Mouse (Mus musculus) MEL (cell line): ENCODE results near the gene Igf2r. TPM values are rescaled to one million over a fixed set of nuclear protein-coding genes. Genes with fewer than 3 reads are reported as not detected.

Experiments
- DNase-seq: peaks from one replicate; pipeline ENCODE4 v3.0.0; 2011; ENCODE audit warnings: low read depth, low spot score
- H3K27ac ChIP-seq: 2 replicates; pipeline ENCODE4 v1.5.1; 2012; ENCODE audit warnings: low read depth, mild to moderate bottlenecking, control low read depth, low read length, moderate library complexity; ENCODE audit not compliant: control insufficient read depth
- H3K27me3 ChIP-seq, 2 experiments: fragments of 150-350 bp in 1 of 2; sonication (generic) in 1 of 2; 2 replicates each; pipeline ENCODE4 v1.6.1; 2012; ENCODE audit warnings: low read length in 2 of 2, mild to moderate bottlenecking in 2 of 2, improper control_type of control experiment in 1 of 2, moderate library complexity in 1 of 2; ENCODE audit not compliant: insufficient read depth in 2 of 2, control insufficient read depth in 1 of 2
- H3K36me3 ChIP-seq, 2 experiments: 2 replicates each; pipeline ENCODE4 v1.6.1; 2012 to 2014; ENCODE audit warnings: low read length in 2 of 2, improper control_type of control experiment in 1 of 2, inconsistent platforms in 1 of 2, mild to moderate bottlenecking in 1 of 2; ENCODE audit not compliant: insufficient read depth in 2 of 2, control insufficient read depth in 1 of 2
- H3K4me1 ChIP-seq, 2 experiments: fragments of 150-350 bp in 1 of 2; sonication (generic) in 1 of 2; 2 replicates each; pipeline ENCODE4 v1.6.1; 2012; ENCODE audit warnings: low read length in 2 of 2, improper control_type of control experiment in 1 of 2, mild to moderate bottlenecking in 1 of 2; ENCODE audit not compliant: insufficient read depth in 2 of 2, control insufficient read depth in 1 of 2
- H3K4me3 ChIP-seq, 2 experiments: fragments of 150-350 bp in 1 of 2; sonication (generic) in 1 of 2; 2 replicates each; pipeline ENCODE4 v1.5.1; 2012; ENCODE audit warnings: low read depth in 2 of 2, low read length in 2 of 2, mild to moderate bottlenecking in 2 of 2, moderate library complexity in 2 of 2, control low read depth in 1 of 2, improper control_type of control experiment in 1 of 2; ENCODE audit not compliant: control insufficient read depth in 1 of 2, insufficient read depth in 1 of 2
- H3K79me2 ChIP-seq: 2 replicates; pipeline ENCODE4 v1.6.1; 2012; ENCODE audit warnings: mild to moderate bottlenecking, low read length, moderate library complexity; ENCODE audit not compliant: control insufficient read depth, poor library complexity, insufficient read depth
- H3K9ac ChIP-seq: 2 replicates; pipeline ENCODE4 v1.6.1; 2012; ENCODE audit warnings: low read depth, mild to moderate bottlenecking, control low read depth, low read length, moderate library complexity; ENCODE audit not compliant: control insufficient read depth, poor library complexity, severe bottlenecking
- H3K9me3 ChIP-seq: fragments of 150-350 bp; sonication (generic); replicated peaks from 2 replicates; pipeline ENCODE4 v1.6.1; 2012; ENCODE audit warnings: mild to moderate bottlenecking, low read length, improper control_type of control experiment, moderate library complexity; ENCODE audit not compliant: insufficient read depth
- BHLHE40 ChIP-seq: IDR thresholded peaks from 2 replicates; pipeline ENCODE4 v1.6.1; 2012; ENCODE audit warnings: low read depth, mild to moderate bottlenecking, inconsistent platforms, low read length, improper control_type of control experiment, borderline replicate concordance
- CHD1 ChIP-seq: IDR thresholded peaks from 2 replicates; pipeline ENCODE4 v1.6.1; 2012; ENCODE audit warnings: low read depth, mild to moderate bottlenecking, inconsistent platforms, low read length, improper control_type of control experiment
- CTCF ChIP-seq, 3 experiments: IDR thresholded peaks in 2 of 3; conservative IDR thresholded peaks in 1 of 3; 2 replicates each; pipeline ENCODE4 v1.5.1; 2011 to 2012; ENCODE audit warnings: low read length in 3 of 3, low read depth in 2 of 3, mild to moderate bottlenecking in 2 of 3, improper control_type of control experiment in 1 of 3, inconsistent platforms in 1 of 3, mixed read lengths in 1 of 3, moderate library complexity in 1 of 3; ENCODE audit not compliant: control insufficient read depth in 1 of 3, insufficient read depth in 1 of 3, poor library complexity in 1 of 3, severe bottlenecking in 1 of 3
- ELF1 ChIP-seq: IDR thresholded peaks from 2 replicates; pipeline ENCODE4 v1.6.1; 2014; ENCODE audit warnings: low read depth, mild to moderate bottlenecking, inconsistent platforms, low read length, improper control_type of control experiment, moderate library complexity
- ETS1 ChIP-seq: IDR thresholded peaks from 2 replicates; pipeline ENCODE4 v1.6.1; 2012; ENCODE audit warnings: low read depth, mild to moderate bottlenecking, inconsistent platforms, low read length, improper control_type of control experiment, moderate library complexity
- GATA1 ChIP-seq: IDR thresholded peaks from 2 replicates; pipeline ENCODE4 v1.6.1; 2011; ENCODE audit warnings: low read depth, low read length, improper control_type of control experiment
- JUND ChIP-seq: IDR thresholded peaks from 2 replicates; pipeline ENCODE4 v1.6.1; 2011; ENCODE audit warnings: low read depth, mild to moderate bottlenecking, improper control_type of control experiment, low read length
- MAFK ChIP-seq: IDR thresholded peaks from 2 replicates; pipeline ENCODE4 v1.6.1; 2011; ENCODE audit warnings: low read depth, mild to moderate bottlenecking, low read length, improper control_type of control experiment, borderline replicate concordance
- MAZ ChIP-seq: IDR thresholded peaks from 2 replicates; pipeline ENCODE4 v1.6.1; 2012; ENCODE audit warnings: low read depth, mild to moderate bottlenecking, inconsistent platforms, low read length, improper control_type of control experiment
- MEF2A ChIP-seq: IDR thresholded peaks from 2 replicates; pipeline ENCODE4 v1.6.1; 2014; ENCODE audit warnings: low read depth, mild to moderate bottlenecking, inconsistent platforms, low read length, improper control_type of control experiment; ENCODE audit not compliant: poor library complexity, insufficient replicate concordance, severe bottlenecking; ENCODE audit errors: extremely low read depth
- MXI1 ChIP-seq: IDR thresholded peaks from 2 replicates; pipeline ENCODE4 v1.6.1; 2011; ENCODE audit warnings: mild to moderate bottlenecking, low read depth, low read length, improper control_type of control experiment
- NELFE ChIP-seq: IDR thresholded peaks from 2 replicates; pipeline ENCODE4 v1.6.1; 2011; ENCODE audit warnings: low read depth, low read length, improper control_type of control experiment
- POLR2AphosphoS2 ChIP-seq: IDR thresholded peaks from 2 replicates; pipeline ENCODE4 v1.6.1; 2011; ENCODE audit warnings: low read length, improper control_type of control experiment
- POLR2AphosphoS5 ChIP-seq: IDR thresholded peaks from 2 replicates; pipeline ENCODE4 v1.6.1; 2012; ENCODE audit warnings: low read depth, borderline replicate concordance, mild to moderate bottlenecking, inconsistent platforms, low read length, moderate library complexity, mixed read lengths
- RAD21 ChIP-seq: IDR thresholded peaks from 2 replicates; pipeline ENCODE4 v1.6.1; 2011; ENCODE audit warnings: mild to moderate bottlenecking, low read depth, low read length, improper control_type of control experiment
- SMC3 ChIP-seq: IDR thresholded peaks from 2 replicates; pipeline ENCODE4 v1.6.1; 2011; ENCODE audit warnings: low read depth, low read length, improper control_type of control experiment
- USF1 ChIP-seq: IDR thresholded peaks from 2 replicates; pipeline ENCODE4 v1.6.1; 2014; ENCODE audit warnings: low read depth, mild to moderate bottlenecking, inconsistent platforms, low read length, improper control_type of control experiment, moderate library complexity
- ZC3H11A ChIP-seq: IDR thresholded peaks from 2 replicates; pipeline ENCODE4 v1.6.1; 2012; ENCODE audit warnings: low read depth, mild to moderate bottlenecking, inconsistent platforms, low read length, improper control_type of control experiment
- ZMIZ1 ChIP-seq: IDR thresholded peaks from 2 replicates; pipeline ENCODE4 v1.6.1; 2012; ENCODE audit warnings: low read depth, mild to moderate bottlenecking, inconsistent platforms, low read length, improper control_type of control experiment, moderate library complexity
- ZNF384 ChIP-seq: IDR thresholded peaks from 2 replicates; pipeline ENCODE4 v1.6.1; 2012; ENCODE audit warnings: low read depth, mild to moderate bottlenecking, inconsistent platforms, low read length, improper control_type of control experiment
- polyA plus RNA-seq, 2 experiments: library from polyadenylated mRNA; stranded (reverse) in 1 of 2; unstranded in 1 of 2; fragments of >175 nt in 1 of 2; fragments of >200 nt in 1 of 2; gene quantifications; 2 replicates each; pipeline versions ENCODE4 v1.2.1 to v1.2.4; 2012; ENCODE audit warnings: low replicate concordance in 2 of 2, low read depth in 1 of 2; ENCODE audit not compliant: insufficient read length in 2 of 2, insufficient read depth in 1 of 2, missing spikeins in 1 of 2
- total RNA-seq: library from RNA; depleted of rRNA; stranded (reverse); fragments of 300-350 nt; gene quantifications from 2 replicates; pipeline ENCODE4 v1.2.3, GENCODE M21; 2012

The Igf2r gene
- total and polyA plus RNA-seq, 3 experiments = 18.0 to 21.7 (median 18.3) TPM

DNA sequence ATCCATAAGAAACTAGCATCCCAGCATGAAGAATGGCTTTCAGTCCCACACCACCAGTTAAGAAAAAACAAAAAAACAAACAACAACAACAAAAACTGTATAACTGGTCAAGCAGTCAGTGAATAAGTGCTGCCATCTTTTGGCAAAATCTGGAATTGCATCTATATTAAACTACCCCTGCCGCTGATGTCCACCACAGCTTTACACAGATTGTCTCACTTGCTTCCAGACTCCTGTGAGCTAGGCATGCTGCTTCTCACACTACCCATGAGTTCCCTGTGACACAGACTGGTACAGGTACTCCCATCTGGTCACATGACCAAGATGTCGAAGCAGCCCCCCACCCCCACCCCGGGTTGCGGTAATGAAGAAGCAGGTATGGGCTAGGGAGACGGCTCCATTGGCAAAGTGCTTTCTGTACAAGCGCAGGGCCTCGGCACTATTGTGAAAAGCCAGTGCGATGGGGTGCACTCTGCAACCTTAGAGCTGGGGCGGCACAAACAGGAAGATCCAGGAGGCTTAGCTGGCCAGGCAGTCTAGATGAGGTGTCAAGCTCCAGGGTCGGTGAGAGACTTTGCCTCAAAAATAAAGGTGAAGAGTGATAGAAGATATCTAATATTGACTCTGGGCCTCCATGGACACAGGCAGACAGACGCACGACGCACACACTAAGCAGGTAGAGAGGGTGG is 108.7 kb downstream of the Igf2r start:
- TF ChIP-seq ZNF384 = no peak
- TF ChIP-seq USF1 = 0 out of 2 replicates have a peak, but pooled peaks have one; percentile 36
- peak; percentile 79 for TF ChIP-seq ZC3H11A
- TF ChIP-seq BHLHE40 = no peak
- peak; percentile 14 to 80 (median 72); a peak in 4 of 6 replicates for TF ChIP-seq CTCF (IDR thresholded peaks at IDR 0.05 in 2 of 3, conservative IDR thresholded peaks at IDR 0.05 in 1 of 3; ENCODE audit: control insufficient read depth in 1 of 3, insufficient read depth in 1 of 3, low read depth in 2 of 3, low read length in 3 of 3, poor library complexity in 1 of 3, severe bottlenecking in 1 of 3)
- no peak for TF ChIP-seq GATA1
- peak; percentile 74 for TF ChIP-seq SMC3
- no peak for TF ChIP-seq MAZ
- no peak for TF ChIP-seq MEF2A
- no peak for TF ChIP-seq NELFE
- TF ChIP-seq RAD21 = peak; percentile 86
- Histone ChIP-seq H3K4me1 (no peaks in the 10 kb centered on the region), H3K36me3 (no peaks in the 10 kb centered on the region), H3K27me3 (no peaks in the 10 kb centered on the region; a peak in 1 of 4 replicates), H3K4me3 (no peak overlapping the region), H3K9ac (no peak overlapping the region), H3K27ac (no peak overlapping the region), H3K79me2 (no peaks in the 10 kb centered on the region), H3K9me3 (no peaks in the 10 kb centered on the region)
- DNase-seq = peak; percentile 37

DNA sequence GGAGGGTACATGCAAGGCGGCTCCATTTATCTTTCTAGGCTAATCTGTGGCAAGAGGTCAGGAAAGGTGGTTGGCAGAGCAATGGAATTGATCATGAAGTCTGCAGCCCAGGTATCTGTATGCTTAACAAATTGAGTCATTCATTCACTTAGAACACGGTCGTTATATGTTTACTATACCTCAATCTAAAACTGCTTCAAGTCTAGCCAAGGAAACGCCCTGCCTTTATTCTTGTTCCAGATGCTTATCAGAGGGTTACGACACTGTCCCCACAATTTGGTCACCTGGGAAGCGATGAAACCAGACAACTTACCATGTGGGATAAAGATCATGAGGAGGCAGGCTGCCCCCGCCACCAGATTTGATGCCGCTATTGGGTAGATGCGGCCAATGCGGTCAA is 110.2 kb downstream of the Igf2r start:
- no peak for DNase-seq
- Histone ChIP-seq H3K79me2 (no peaks in the 10 kb centered on the region), H3K9ac (no peak overlapping the region), H3K36me3 (no peaks in the 10 kb centered on the region), H3K4me1 (no peaks in the 10 kb centered on the region), H3K4me3 (no peak overlapping the region), H3K27ac (no peak overlapping the region), H3K9me3 (no peaks in the 10 kb centered on the region), H3K27me3 (no peaks in the 10 kb centered on the region; a peak in 2 of 4 replicates)
- TF ChIP-seq POLR2AphosphoS5 = no peak
- TF ChIP-seq MXI1 = no peak
- no peak for TF ChIP-seq ZNF384
- no peak for TF ChIP-seq ZMIZ1
- TF ChIP-seq MAFK = no peak
- no peak for TF ChIP-seq BHLHE40
- TF ChIP-seq SMC3 = no peak
- no peak for TF ChIP-seq ETS1
- no peak for TF ChIP-seq CHD1
- no peak for TF ChIP-seq POLR2AphosphoS2
- no peak for TF ChIP-seq ELF1
- no peak for TF ChIP-seq NELFE
- no peak for TF ChIP-seq JUND
